ENCODE assay signal across 21 mouse cellular contexts in the genomic region with DNA sequence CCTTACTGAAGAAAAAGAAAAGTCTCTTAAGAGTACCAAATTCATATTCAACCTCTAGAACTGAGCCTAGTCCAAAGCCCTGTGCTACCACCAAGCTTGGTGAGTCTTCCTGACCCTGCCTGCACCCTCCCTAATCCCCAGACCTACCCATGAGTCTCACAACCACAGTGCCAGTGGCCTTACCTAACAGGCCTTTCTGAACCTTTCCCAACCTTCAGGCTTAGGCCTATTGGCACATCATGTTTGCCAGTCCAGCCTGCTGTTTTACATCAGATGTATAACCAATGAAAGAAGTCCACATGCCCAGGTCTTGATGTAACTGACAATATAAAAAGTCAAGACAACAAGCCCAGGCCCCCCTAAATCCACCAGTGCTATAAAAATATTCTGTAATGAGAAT. TPM values are rescaled to one million over a fixed set of nuclear protein-coding genes. Genes with fewer than 3 reads are reported as not detected.
"Had no signal": no experiment of that assay in that cellular context is flagged by ENCODE, and none has a peak within 500 bp of the region (broad histone marks: within the 10 kb centered on the region; RNA-seq: fewer than 3 reads in every experiment).

No protein-coding gene starts in this region.

- H3K36me3 ChIP-seq: neural tube, embryonic 12.5 days; neural tube, embryonic 13.5 days; neural tube, embryonic 15.5 days; stomach, embryonic 15.5 days had no signal

- H3K27ac ChIP-seq: neural tube, embryonic 12.5 days; neural tube, embryonic 13.5 days; neural tube, embryonic 15.5 days; stomach, embryonic 15.5 days had no signal

- H3K27me3 ChIP-seq: neural tube, embryonic 12.5 days; neural tube, embryonic 13.5 days; neural tube, embryonic 15.5 days; stomach, embryonic 15.5 days had no signal

- H3K4me2 ChIP-seq: neural tube, embryonic 12.5 days; neural tube, embryonic 13.5 days; neural tube, embryonic 15.5 days; stomach, embryonic 15.5 days had no signal

- H3K9me3 ChIP-seq: neural tube, embryonic 12.5 days; neural tube, embryonic 13.5 days; neural tube, embryonic 15.5 days; stomach, embryonic 15.5 days had no signal

- DNase-seq: retina, postnatal 1 day; right cerebral cortex, adult 18-20 months; right cerebral cortex, postnatal 14 days; right cerebral cortex, postnatal 25 days; right cerebral cortex, postnatal 4 days; spleen, adult 18-20 months; thymus, adult 18-20 months; thymus, adult 2 months; thymus, postnatal 14 days; thymus, postnatal 25 days; thymus, postnatal 36 days; thymus, postnatal 4 days had no signal

- H3K4me1 ChIP-seq: neural tube, embryonic 12.5 days; neural tube, embryonic 13.5 days; neural tube, embryonic 15.5 days; stomach, embryonic 15.5 days had no signal

- H3K4me3 ChIP-seq: neural tube, embryonic 12.5 days; neural tube, embryonic 13.5 days; neural tube, embryonic 15.5 days; stomach, embryonic 15.5 days had no signal

- H3K9ac ChIP-seq: neural tube, embryonic 12.5 days; neural tube, embryonic 13.5 days; neural tube, embryonic 15.5 days; stomach, embryonic 15.5 days had no signal

RNA-seq across cellular contexts. Expression of gene Gm4922, which starts 38.5 kb away (rescaled TPM):
- polyA plus RNA-seq: small intestine, adult 2 months; spleen, adult 2 months; stomach, embryonic 14.5 days; thymus, adult 2 months; thymus, postnatal 0 days; urinary bladder, adult 2 months had no signal
